Mouse (Mus musculus) olfactory bulb, adult 2 months (tissue): ENCODE measurements around the gene Oprm1. TPM values are rescaled to one million over a fixed set of nuclear protein-coding genes. Genes with fewer than 3 reads are reported as not detected.

Experiments
- H3K27ac ChIP-seq: fragments of 200-500 bp; 2 replicates; pipeline ENCODE4 v1.5.1; 2012; ENCODE audit warnings: low read depth, low read length; ENCODE audit not compliant: insufficient read depth
- H3K4me1 ChIP-seq: fragments of 200-500 bp; 2 replicates; pipeline ENCODE4 v1.6.1; 2012; ENCODE audit warnings: low read length; ENCODE audit not compliant: control insufficient read depth, insufficient read depth
- H3K4me3 ChIP-seq: fragments of 200-500 bp; 2 replicates; pipeline ENCODE4 v1.5.1; 2012; ENCODE audit warnings: mild to moderate bottlenecking, low read depth, low read length, moderate library complexity; ENCODE audit not compliant: insufficient read depth
- CTCF ChIP-seq: fragments of 200-500 bp; IDR thresholded peaks from 2 replicates; pipeline ENCODE4 v1.5.1; 2012; ENCODE audit warnings: low read depth, mild to moderate bottlenecking, low read length, moderate library complexity; ENCODE audit not compliant: insufficient read depth
- POLR2A ChIP-seq: fragments of 200-500 bp; IDR thresholded peaks from 2 replicates; pipeline ENCODE4 v1.6.1; 2012; ENCODE audit warnings: mild to moderate bottlenecking, low read depth, low read length, moderate library complexity; ENCODE audit not compliant: insufficient read depth
- WGBS: fragments of 180-500 bp; shearing (Covaris S2); methylation state at CpG from one replicate; pipeline ENCODE4 v1.1.7; 2018; 5-methylcytosine and 5-hydroxymethylcytosine counted together
- polyA plus RNA-seq: library from polyadenylated mRNA; stranded (reverse); fragments of >200 nt; gene quantifications from 2 replicates; pipeline ENCODE4 v1.2.4, GENCODE M21; 2012; ENCODE audit warnings: low replicate concordance; ENCODE audit not compliant: missing spikeins, insufficient read depth, insufficient read length

Gene Oprm1
- polyA plus RNA-seq, 1 experiment = not detected

DNA sequence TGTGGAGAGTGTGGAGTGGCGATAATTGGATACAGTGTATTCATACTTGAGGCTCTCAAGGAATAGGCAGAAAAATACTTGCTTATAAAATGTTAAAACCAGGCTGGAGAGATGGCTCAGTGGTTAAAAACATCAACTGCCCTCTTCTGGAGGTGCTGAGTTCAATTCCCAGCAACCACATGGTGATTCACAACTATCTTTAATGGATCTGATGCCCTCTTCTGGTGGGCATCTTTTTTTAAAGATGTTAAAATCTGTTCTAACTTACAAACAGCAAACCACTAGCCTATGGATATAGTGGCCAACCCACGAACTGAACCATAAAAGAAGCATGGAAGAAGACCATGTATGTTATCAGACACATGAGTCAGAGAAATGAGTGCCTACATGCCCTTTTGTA, 310.8 kb downstream of the Oprm1 start:
- WGBS = 94% methylated on average over 2 of the region's 2 CpGs
- TF ChIP-seq POLR2A = no peak
- no peak for TF ChIP-seq CTCF
- Histone ChIP-seq H3K27ac (no peak overlapping the region), H3K4me1 (no peaks in the 10 kb centered on the region), H3K4me3 (no peak overlapping the region)

DNA sequence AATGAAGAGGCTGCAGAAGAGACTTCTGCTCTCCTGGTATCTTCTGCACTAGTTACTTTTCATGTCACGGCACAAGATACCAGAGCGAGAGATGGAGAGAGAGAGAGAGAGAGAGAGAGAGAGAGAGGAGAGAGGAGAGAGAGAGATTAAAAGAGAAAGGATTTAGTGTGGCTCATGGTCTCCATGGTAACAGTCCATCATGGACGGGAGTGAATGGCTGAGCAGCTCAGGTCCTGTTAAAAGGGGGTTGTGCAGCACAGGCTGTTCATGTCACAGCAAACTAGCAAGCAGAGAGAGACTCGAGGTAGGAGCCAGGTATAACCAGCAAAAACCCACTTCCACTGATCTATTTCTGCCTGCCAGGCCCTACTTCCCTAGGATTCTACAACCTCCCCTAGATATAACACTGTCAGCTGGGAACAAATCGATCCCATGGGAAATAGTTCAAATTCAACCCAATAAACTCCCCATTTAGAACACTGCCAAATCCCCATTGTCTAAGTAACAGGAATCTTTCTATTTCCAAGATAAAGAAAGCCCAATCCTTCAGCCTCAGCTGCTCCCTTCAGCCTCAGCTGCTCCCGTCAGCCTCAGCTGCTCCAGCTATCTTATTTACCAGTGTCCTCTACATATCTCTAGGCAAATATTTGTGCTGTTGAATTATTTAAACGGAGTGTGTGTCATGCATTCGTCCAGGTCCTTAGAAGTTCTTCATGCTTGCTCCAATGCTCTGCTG, 312.0 kb downstream of the Oprm1 start:
- H3K4me1 ChIP-seq = no peaks in the 10 kb centered on the region

DNA sequence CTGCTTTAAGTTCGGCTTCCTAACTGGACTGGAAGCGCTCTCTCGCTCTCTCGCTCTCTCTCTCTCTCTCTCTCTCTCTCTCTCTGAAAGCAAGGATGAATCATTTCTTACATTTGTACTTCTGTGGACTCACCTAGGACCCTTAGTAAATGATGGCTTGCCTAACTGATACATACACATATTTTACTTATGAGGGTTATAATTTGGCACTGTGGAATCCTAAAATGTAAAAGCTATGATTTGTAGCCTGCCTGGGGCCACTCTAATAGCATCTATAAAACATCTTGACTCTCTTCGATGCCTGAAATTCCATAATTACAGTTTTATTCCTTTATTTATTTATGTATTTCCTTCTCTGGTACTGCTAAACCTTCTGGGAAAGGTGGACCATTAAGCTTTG, 312.6 kb downstream of the Oprm1 start:
- TF ChIP-seq POLR2A (no peak), CTCF (no peak)
- H3K4me3 ChIP-seq = no peak overlapping the region
- H3K4me1 ChIP-seq = no peaks in the 10 kb centered on the region
- WGBS = 90% methylated on average over 5 of the region's 5 CpGs
- H3K27ac ChIP-seq = no peak overlapping the region

More for the DNA sequence above, 312.0 kb downstream of the Oprm1 start:
- Histone ChIP-seq H3K4me3 (no peak overlapping the region), H3K27ac (no peak overlapping the region)
- TF ChIP-seq CTCF (no peak), POLR2A (no peak)
- 61% methylated on average over 8 of the region's 8 CpGs for WGBS

DNA sequence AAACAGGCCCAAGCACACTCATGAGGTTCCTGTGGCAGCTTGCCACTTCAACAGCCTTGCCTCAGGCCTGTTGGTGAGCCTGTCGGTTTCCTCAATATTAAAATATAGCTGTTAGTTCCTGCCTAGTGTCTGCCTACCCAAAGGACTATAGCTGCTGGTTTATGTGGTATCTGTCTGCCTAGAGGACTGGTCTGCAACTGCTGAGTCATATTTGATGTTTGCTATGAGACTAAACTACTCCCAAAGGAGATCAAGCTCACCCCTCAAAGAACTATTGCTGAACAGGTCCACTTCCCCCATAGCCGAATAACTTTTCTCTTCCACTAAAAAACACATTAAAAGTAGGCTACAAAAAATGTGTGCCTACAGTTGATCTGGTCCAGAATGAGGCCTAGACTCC, 315.9 kb downstream of the Oprm1 start:
- Histone ChIP-seq H3K4me3 (no peak overlapping the region), H3K27ac (no peak overlapping the region), H3K4me1 (no peaks in the 10 kb centered on the region)
- no peak for TF ChIP-seq CTCF
- TF ChIP-seq POLR2A = no peak
- 88% methylated on average over 2 of the region's 2 CpGs for WGBS

DNA sequence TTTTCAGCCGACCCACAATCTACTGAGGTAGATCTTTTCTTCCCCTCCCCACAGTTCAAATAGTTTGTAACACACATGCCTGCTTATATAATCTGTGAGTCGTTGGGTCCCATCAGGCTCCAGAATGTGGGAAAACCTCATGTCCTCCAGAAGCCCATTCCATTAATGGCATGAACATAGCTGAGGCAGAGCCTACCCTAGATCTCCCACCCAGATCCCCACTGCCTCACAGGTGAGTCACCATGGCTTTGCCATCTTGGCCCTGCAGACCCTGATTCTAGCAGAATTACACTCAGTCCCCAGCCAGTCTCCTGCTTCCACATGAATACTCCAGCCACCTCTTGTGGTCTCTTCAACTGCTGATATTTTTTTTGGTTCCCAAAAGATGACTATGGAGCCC, 317.4 kb downstream of the Oprm1 start:
- 76% methylated on average over 2 of the region's 2 CpGs for WGBS
- H3K27ac ChIP-seq = no peak overlapping the region
- H3K4me1 ChIP-seq = no peaks in the 10 kb centered on the region
- no peak overlapping the region for H3K4me3 ChIP-seq
- TF ChIP-seq CTCF = no peak
- no peak for TF ChIP-seq POLR2A

DNA sequence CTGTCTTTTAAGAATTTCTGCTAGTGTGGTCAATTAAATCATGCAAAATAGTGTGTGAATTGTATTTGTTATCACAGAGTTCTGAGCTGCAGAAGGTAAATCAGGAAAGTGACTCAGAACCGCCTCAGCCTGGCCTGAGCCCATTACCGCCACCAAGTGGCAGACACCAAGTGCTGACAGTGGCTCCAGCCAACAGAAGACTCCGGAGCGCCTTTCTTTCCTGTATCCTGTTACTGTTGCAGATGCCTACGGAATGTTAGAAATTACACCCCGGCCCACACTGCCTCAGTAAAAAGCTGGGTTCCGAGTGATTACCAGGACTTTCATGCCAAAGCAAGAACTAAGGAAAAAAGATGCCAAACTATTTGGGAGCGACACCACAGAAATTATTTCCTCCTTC, 317.9 kb downstream of the Oprm1 start:
- no peak overlapping the region for H3K27ac ChIP-seq
- no peaks in the 10 kb centered on the region for H3K4me1 ChIP-seq
- no peak for TF ChIP-seq POLR2A
- peak; percentile 86 for TF ChIP-seq CTCF
- H3K4me3 ChIP-seq = no peak overlapping the region
- 8% methylated on average over 8 of the region's 8 CpGs for WGBS

DNA sequence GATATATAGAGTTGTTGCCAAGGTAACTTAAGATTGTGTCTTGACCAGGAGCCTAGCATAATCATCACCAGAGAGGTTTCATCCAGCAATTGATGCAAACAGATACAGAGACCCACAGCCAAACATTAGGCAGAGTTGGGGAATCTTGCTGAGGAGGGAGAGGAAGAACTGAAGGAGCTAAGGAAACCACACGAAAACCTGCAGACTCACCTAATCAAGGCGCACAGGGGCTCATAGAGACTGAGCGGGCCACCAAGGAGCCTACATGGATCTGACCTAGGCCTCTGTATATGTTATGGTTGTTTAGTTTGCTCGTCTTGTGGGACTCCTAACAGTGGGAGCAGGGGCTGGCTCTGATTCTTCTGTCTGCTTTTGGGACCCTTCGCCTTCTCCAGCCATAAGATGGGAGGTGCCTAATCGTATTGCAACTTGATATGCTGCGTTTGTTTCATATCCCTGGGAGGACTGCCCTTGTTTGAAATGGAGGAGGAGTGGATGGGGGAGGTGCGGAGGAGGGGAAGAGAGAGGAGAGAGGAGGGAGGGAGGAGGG, 318.4 kb downstream of the Oprm1 start:
- TF ChIP-seq POLR2A = no peak
- no peak for TF ChIP-seq CTCF

DNA sequence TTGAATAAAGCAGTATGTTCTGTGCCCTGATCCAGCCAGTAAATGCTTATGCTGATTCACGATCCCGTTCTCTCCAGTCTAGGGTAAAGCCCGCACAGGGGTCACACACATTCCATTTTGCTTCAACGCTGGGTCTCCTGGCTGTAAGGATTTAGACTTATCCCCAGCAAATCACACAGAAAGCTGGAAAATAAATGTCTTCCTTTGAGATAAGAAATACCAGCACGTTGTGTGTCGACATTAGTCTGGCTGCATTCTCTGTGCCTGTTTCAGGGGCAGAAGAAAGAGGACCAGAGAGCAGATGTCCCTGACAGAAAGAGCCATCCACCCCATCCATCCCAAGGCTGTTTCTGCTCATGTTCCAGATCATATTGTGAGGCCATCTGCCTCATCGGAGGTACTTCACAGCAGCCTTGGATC, 319.1 kb downstream of the Oprm1 start:
- H3K27ac ChIP-seq = no peak overlapping the region
- 94% methylated on average over 7 of the region's 7 CpGs for WGBS
- TF ChIP-seq CTCF = no peak
- TF ChIP-seq POLR2A = no peak
- H3K4me1 ChIP-seq = no peaks in the 10 kb centered on the region
- no peak overlapping the region for H3K4me3 ChIP-seq

More for the DNA sequence above, 318.4 kb downstream of the Oprm1 start:
- WGBS = 59% methylated on average over 7 of the region's 8 CpGs
- Histone ChIP-seq H3K4me1 (no peaks in the 10 kb centered on the region), H3K27ac (no peak overlapping the region), H3K4me3 (no peak overlapping the region)

DNA sequence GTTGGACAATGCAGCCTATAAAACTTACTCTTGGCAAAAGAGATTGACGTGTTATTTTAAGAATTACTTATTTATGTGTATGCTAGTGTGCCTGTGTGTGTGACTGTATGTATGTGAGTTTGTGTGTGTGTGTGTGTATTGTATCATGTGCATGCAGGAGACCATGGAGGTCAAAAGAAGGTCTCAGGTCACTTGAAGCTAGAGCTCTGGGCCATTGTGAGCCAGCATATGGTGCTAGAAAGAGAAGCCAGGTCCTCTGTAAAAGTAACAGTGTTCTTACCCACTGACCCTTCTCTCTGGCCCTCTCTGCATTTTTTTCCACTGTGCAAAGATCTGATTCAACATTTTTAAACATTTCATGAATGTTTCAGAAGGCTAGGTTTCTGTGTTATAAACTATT, 319.7 kb downstream of the Oprm1 start:
- Histone ChIP-seq H3K4me3 (no peak overlapping the region), H3K27ac (no peak overlapping the region), H3K4me1 (no peaks in the 10 kb centered on the region)
- no peak for TF ChIP-seq POLR2A
- TF ChIP-seq CTCF = no peak
- WGBS = 93% methylated on average over 1 of the region's 1 CpGs

Other genes with a start within 250 kb of the Oprm1 start
- gene Gm10945, start 3.3 kb downstream of the Oprm1 start, polyA plus RNA-seq = not detected in 2 replicates